Mouse (Mus musculus) Patski (cell line): ENCODE measurements around the gene Ptprq. TPM values are rescaled to one million over a fixed set of nuclear protein-coding genes. Genes with fewer than 3 reads are reported as not detected.

ENCODE experiments used
- ATAC-seq: fragments of 100-300 bp; one replicate; pipeline ENCODE4 v1.8.0; 2021
- CTCF ChIA-PET: fragments of 350-600 bp; sonication (Branson Sonifier 250); formaldehyde crosslinking; loops from one replicate; lab custom pipeline; 2022; ENCODE audit warnings: inconsistent platforms; lab: Charles Lee
- POLR2A ChIA-PET: fragments of 350-600 bp; sonication (Branson Sonifier 250); formaldehyde crosslinking; loops from one replicate; lab custom pipeline; 2022; ENCODE audit warnings: antibody characterized with exemption, inconsistent platforms; lab: Charles Lee
- DNase-seq: peaks from one replicate; pipeline ENCODE4 v3.0.0-alpha.2; 2011; ENCODE audit warnings: low read depth, low spot score
- H3K27me3 ChIP-seq: fragments of 371-371 bp; one replicate; pipeline ENCODE4 v1.5.1; 2021
- CTCF ChIP-seq: fragments of 100-300 bp; IDR thresholded peaks from one replicate; pipeline ENCODE4 v1.5.1; 2021
- in situ Hi-C: fragments of 300-500 bp; cut with MboI; formaldehyde crosslinking; loops from 3 replicates; pipeline ENCODE4 v1.11.1; 2018; ENCODE audit warnings: low pct_unique_long_range_greater_than_20kb, mixed read lengths
- polyA plus RNA-seq: library from polyadenylated mRNA; unstranded; gene quantifications from one replicate; pipeline ENCODE4 v1.2.3, GENCODE M21; 2021

Ptprq gene
- polyA plus RNA-seq, 1 experiment from 2014 or later = 12.3 TPM

DNA sequence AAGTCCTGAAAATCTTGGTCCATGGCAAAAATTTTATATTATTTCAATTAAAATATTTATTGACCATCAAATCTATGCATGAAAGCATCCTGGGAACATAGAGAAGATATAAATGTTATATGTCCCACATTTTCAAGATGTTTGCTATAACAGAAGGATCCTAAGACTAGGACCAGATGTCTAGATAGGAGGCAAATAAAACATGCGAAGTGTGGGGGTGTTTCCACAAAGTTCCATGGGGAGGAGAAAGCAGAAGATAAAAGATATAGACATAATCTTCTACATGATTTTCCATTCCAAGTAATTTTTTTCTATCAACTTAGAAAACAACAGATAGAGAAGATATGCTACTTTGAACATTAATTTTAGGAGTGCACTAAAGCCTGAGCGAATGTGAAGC is 70.2 kb downstream of the Ptprq start:
- in situ Hi-C loops = no loop called here
- TF ChIP-seq CTCF = no peak
- ChIA-PET CTCF (no interaction called here), POLR2A (no interaction called here)
- ATAC-seq = no peak
- no peaks in the 10 kb centered on the region for H3K27me3 ChIP-seq
- no peak for DNase-seq

DNA sequence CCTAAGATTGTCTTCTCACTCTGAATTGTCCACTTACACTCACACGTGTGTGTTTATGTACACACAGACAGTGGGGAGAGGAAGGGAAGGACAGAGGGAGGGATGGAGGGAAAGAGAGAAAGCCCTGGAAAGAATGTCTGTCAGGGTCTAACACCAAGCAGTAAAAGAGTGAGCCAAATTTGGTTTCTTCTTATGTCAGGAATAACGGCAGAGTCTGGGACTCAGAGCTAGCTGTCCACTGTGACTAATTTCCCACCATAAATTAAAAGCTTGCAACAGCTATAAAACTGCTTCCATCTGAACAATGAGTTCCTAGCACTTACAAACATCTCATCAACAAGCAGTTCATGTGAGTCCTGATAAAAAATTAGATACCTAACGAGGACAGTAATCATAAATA is 91.7 kb downstream of the Ptprq start:
- POLR2A ChIA-PET = interaction anchor here (0.7 kb wide), 1 partner anchor 78 kb away, joined by 3 read pairs; no protein-coding TSS in a partner anchor
- TF ChIP-seq CTCF = no peak
- in situ Hi-C loops = no loop called here
- H3K27me3 ChIP-seq = no peaks in the 10 kb centered on the region
- CTCF ChIA-PET = interaction anchor here (1.3 kb wide), 1 partner anchor 10 kb away, joined by 4 read pairs; no protein-coding TSS in a partner anchor
- no peak for DNase-seq
- no peak for ATAC-seq

DNA sequence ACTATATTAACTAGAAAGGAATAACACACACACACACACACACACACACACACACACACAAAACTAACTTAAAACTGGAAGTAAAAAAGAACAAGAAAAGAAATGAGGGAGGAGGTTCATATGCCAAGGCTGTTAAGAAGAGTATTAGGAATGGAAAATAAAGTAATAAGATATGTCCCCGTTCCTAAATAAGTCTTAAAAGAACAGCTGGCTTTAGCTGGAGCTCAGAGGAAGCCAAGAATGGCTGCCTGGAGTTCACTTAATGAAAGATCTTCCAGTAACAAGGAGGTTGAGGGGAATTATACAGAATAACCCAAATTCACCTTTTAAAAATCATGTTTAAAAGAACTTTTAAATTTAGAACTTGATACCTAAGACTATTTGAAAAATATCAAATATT is 93.2 kb downstream of the Ptprq start:
- DNase-seq (no peak), ATAC-seq (no peak)
- in situ Hi-C loops = no loop called here
- ChIA-PET CTCF (interaction anchor here (1.0 kb wide), 1 partner anchor 12 kb away, joined by 3 read pairs; no protein-coding TSS in a partner anchor), POLR2A (no interaction called here)
- no peaks in the 10 kb centered on the region for H3K27me3 ChIP-seq
- TF ChIP-seq CTCF = no peak

DNA sequence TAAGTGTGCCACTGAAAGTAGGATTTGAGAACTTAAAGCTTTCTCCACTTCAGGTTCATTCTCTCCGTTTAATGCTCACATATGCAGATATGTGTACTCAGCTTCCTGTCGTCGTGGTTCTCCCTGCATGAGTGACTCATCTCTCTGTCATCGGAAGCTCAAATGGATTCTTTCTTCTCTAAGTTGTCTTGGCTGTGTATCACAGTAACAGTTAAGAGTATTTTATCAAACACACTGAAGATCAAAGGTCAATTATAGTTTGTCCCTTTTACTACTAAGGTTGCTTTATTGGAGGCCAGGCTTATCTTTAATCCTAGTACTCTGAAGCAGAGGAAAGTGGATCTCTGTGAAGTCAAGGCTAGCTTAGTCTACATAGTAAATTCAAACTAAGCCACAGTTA is 95.6 kb downstream of the Ptprq start:
- CTCF ChIA-PET = interaction anchor here (1.1 kb wide), 1 partner anchor 32 kb away, joined by 3 read pairs; no protein-coding TSS in a partner anchor

DNA sequence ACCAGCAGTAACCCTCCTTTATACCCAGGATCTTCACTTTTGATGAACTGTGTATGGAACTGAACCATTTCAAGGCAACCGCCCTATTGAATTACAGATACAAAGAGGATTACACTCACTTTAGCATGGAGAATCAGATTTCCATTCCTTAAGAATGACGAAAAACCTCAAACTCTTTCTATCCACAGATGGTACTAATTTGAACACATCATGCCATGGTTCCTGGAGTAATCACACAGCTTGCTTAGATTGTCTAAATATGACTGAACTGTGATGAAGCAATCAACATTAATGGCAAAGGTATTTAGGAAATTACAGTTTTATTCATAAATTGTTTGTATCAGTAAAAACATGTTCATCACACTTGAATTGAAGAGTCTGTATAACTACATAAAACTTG is 104.4 kb downstream of the Ptprq start:
- no peaks in the 10 kb centered on the region for H3K27me3 ChIP-seq
- in situ Hi-C loops = no loop called here
- no peak for TF ChIP-seq CTCF
- CTCF ChIA-PET = no interaction called here
- DNase-seq (no peak), ATAC-seq (no peak)
- POLR2A ChIA-PET = no interaction called here

More for the DNA sequence above, 95.6 kb downstream of the Ptprq start:
- DNase-seq (no peak), ATAC-seq (no peak)
- POLR2A ChIA-PET = no interaction called here
- in situ Hi-C loops = no loop called here
- TF ChIP-seq CTCF = no peak
- H3K27me3 ChIP-seq = no peaks in the 10 kb centered on the region

DNA sequence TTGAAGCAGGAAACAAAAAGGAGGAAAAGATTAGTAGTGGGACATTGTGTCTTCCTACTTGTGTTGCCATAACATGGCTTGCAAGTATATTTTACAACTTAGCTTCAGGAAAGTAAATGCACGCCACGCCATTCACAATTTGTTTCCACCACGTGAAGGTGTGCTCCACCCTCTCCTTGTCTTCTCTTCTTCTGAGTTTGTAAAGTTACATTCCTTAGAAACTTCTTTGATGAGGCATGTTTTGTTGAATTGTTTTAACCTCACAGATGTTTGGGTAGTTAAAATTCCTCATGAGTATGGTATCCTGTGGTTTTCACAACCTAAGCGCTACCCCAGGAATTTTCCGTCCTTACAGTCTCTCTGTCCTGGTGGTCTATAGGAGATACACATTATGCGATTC is 118.5 kb downstream of the Ptprq start:
- no peak for TF ChIP-seq CTCF
- in situ Hi-C loops = no loop called here
- ChIA-PET CTCF (no interaction called here), POLR2A (no interaction called here)
- peak; percentile 85 for ATAC-seq
- H3K27me3 ChIP-seq = no peaks in the 10 kb centered on the region
- no peak for DNase-seq

DNA sequence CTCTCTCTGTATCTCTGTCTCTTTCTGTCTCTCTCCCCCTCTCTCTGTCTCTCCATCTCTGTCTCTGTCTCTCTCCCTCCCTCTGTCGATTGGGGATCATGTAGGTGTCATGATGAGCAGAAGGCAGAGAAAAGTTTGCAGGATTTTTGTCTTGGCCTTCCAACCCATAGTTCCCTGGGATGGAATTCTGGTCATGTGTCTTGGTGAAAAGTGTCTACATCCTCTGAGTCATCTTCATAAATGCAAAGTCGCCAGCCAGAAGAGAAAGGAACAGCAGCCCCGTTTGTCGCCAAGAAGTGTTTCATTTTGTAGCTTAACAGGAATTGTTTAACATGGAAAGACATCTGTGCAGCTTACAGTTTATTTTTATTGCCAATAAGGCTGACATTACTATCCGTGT is 136.5 kb downstream of the Ptprq start:
- ATAC-seq (no peak), DNase-seq (no peak)
- H3K27me3 ChIP-seq = no peaks in the 10 kb centered on the region
- CTCF ChIA-PET = no interaction called here
- no peak for TF ChIP-seq CTCF
- in situ Hi-C loops = no loop called here
- POLR2A ChIA-PET = no interaction called here

DNA sequence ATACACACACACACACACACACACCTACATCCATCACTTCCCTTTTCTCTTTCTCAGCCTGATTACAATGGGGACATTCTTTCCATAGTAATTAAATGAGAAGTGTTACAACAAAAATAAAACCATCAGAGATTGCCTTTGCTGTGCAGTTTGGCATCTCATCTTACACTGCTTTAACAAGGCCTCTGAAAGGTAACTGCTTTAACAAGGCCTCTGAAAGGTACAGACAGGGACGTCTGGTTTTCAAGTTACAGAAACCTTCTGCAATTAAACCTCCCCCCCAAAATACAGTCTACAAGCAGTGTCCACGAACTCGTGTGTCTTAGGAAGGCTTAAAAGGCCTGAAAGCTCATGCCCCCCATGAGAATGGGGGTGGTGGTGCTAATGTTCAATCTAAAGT is 150.8 kb downstream of the Ptprq start:
- ChIA-PET CTCF (interaction anchor here (1.5 kb wide), 1 partner anchor 37 kb away, joined by 3 read pairs; no protein-coding TSS in a partner anchor), POLR2A (no interaction called here)
- H3K27me3 ChIP-seq = no peaks in the 10 kb centered on the region
- in situ Hi-C loops = no loop called here
- ATAC-seq (no peak), DNase-seq (no peak)
- no peak for TF ChIP-seq CTCF

DNA sequence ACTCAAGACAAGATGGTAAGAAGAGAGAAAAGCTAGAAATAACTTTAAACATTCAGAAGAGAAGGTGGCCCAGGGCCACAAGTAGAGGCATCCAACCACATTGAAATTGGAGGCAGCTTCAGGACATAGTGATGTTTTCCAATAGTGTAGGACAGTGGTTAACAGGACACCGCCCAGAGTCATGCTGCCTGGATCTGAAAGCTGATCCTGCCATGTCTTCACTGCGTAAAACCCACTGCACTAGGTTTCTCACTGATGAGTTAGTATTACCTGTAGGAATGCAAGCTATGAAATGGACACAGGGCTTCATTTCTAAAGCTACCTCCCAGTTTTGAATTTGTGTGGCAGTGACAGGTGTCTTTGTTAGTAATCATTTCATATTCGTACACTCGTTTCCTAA is 151.6 kb downstream of the Ptprq start:
- ChIA-PET POLR2A (no interaction called here), CTCF (interaction anchor here (1.4 to 1.5 kb wide), 2 partner anchors 16 to 36 kb away, joined by 3 to 4 read pairs; no protein-coding TSS in a partner anchor)
- no peaks in the 10 kb centered on the region for H3K27me3 ChIP-seq
- no peak for TF ChIP-seq CTCF
- no peak for DNase-seq
- no peak for ATAC-seq
- in situ Hi-C loops = no loop called here

DNA sequence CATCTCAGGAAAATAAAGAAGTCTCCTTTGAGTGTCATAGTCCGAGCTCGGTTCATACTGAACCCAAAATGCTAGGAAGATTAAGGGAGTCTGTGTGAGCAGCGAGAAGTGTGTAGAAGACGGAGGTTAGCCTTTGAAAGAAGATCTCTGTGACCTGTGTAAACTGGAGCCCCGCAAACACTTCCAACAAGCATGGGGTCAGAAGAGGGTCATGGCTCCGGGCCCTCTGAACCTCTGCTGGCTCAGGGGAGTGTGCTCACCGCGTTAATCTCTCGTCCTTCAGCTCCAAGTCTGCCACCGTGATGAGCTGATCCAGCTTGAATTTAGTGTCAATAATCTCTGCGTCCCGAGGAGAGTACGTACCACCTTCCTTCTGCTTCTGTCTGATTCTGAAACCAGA is 157.0 kb downstream of the Ptprq start:
- no peak for TF ChIP-seq CTCF
- in situ Hi-C loops = no loop called here
- no peak for ATAC-seq

DNA sequence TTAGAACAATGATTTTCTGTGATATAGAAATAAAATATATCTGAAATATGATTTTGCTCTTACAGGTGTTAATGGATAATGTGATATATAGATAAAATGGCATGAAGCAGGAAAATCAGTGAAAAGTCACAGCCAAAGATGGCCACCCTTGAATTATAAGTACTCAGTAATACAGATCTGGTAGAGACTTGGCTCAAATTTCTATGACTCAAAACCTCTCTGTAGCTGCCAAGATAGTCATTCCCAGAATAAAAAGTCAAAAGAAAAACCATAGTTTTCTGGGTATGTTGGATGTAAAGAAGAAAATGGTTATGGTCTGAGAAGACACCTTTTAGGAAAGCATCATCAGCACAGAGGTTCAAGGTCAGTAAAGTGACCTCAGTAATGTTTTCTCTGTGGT is 159.0 kb downstream of the Ptprq start:
- ChIA-PET CTCF (no interaction called here), POLR2A (no interaction called here)
- in situ Hi-C loops = no loop called here
- ATAC-seq (no peak), DNase-seq (no peak)
- TF ChIP-seq CTCF = no peak
- H3K27me3 ChIP-seq = no peaks in the 10 kb centered on the region

More for the DNA sequence above, 157.0 kb downstream of the Ptprq start:
- CTCF ChIA-PET = no interaction called here
- no peak for DNase-seq
- no peaks in the 10 kb centered on the region for H3K27me3 ChIP-seq
- POLR2A ChIA-PET = no interaction called here

DNA sequence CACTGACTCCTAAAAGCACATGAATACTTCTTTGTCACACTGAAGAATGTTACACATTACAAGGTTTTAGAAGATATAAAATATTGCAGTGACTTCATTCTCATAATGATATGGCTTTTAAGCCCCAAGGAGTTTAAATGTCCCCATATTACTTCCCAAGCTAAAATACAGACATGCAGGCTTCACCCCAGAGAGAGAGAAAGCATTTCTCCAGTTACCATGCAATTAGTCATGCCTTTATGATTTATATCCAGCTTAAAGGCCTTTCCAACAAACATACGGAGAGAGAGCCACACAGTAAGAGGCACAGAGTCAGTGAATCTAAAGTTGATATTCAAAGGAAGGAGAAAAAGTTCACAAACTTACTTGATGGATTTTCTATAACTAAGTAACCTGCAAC is 176.8 kb downstream of the Ptprq start:
- TF ChIP-seq CTCF = no peak
- CTCF ChIA-PET = interaction anchor here (1.8 kb wide), 1 partner anchor 17 kb away, joined by 4 read pairs; no protein-coding TSS in a partner anchor
- DNase-seq (no peak), ATAC-seq (no peak)
- POLR2A ChIA-PET = no interaction called here
- in situ Hi-C loops = no loop called here
- H3K27me3 ChIP-seq = no peaks in the 10 kb centered on the region
